Mouse (Mus musculus): ENCODE measurements around the gene Nr2c2ap.

DNA sequence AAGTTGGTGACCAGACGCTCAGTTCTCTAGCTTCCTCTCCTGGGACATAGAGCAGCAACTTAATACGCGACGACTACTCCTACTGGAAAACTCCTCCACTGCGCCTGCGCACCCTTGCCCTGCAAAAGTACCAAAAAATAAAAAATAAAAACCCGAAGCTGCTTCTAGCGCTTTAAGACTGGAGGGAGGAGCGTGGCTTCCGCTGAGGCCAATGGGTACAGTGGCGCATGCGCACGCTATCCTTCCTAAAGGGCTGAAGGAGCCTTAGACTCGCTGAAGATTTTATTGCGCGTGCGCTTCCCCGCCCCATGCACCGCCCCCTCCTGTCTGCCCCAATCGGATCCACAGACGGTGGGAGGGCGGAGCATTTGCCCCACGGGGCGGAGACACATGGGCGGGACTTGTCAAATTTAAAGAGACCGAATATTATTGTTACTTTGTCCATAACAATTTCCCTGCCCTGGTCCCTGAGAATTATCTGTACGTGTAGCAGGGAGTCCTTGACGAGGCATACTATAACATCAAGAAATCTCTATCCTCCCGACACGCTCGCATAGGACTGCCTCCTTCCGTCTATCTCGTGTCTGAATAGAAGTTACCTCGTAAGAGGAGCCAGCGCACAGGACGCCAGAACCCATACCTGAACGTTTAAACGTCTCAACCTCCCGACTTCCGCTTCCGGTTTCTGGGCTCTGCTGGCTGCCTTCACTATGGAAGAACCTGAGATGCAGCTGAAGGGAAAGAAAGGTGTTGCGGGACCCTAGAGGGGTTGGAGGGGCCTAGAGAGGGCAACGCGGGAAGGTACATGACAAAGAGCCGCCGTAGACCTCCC, 8.1 kb downstream of the Nr2c2ap start, which contains the start of the genes Rfxank, Borcs8 and Mef2b:
- TF ChIP-seq CTCF (IDR thresholded peaks at IDR 0.05; ENCODE audit: borderline replicate concordance, insufficient read depth, low read depth, low read length) (no peak), POLR2A (IDR thresholded peaks at IDR 0.05; ENCODE audit: borderline replicate concordance, insufficient read depth, low read length) (peak; percentile 82; the same call in 1 of the 2 replicates)
